ENCODE assay signal across 36 mouse cellular contexts in the genomic region with DNA sequence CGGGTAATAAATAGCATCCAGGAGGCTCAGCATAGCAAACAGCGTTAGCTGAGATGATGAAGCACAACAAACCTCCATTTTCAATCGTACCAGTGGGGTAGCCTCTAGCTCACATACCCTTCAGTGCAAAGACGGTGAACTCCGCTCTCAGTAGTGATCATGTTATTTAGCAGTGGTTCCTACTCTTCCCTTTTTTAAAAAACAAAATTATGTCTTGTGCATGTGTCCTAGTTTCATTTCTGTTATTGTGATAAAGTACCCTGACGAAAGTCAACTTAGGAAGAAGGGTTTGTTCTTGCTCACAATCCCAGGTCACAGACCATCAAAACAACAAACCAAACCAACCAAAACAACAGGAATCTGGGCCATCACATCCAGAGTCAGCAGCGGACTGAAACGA. TPM values are rescaled to one million over a fixed set of nuclear protein-coding genes. Genes with fewer than 3 reads are reported as not detected.
DNase-seq lines count a peak whose midpoint lies in the region; ATAC-seq and TF ChIP-seq lines count a peak whose summit lies in the region.
"Had no signal": no experiment of that assay in that cellular context is flagged by ENCODE, and none has a peak within 500 bp of the region (broad histone marks: within the 10 kb centered on the region; RNA-seq: fewer than 3 reads in every experiment).

No protein-coding gene starts in this region.

- H3K27me3 ChIP-seq in heart, adult 2 months (ENCODE audit: control insufficient read depth, insufficient read depth, low read length) = no peaks in the 10 kb centered on the region
- H3K27me3 ChIP-seq in testis, adult 2 months (ENCODE audit: control insufficient read depth, insufficient read depth, low read length) = no peaks in the 10 kb centered on the region
- no peaks in the 10 kb centered on the region for H3K27me3 ChIP-seq in midbrain, embryonic 16.5 days (ENCODE audit: control insufficient read depth, insufficient read depth, low read depth, low read length)
- H3K27me3 ChIP-seq: CH12.LX; embryonic facial prominence, embryonic 12.5 days; embryonic facial prominence, embryonic 15.5 days; heart, embryonic 13.5 days; Patski had no signal

- H3K4me3 ChIP-seq in heart, adult 2 months = no peak overlapping the region
- H3K4me3 ChIP-seq in testis, adult 2 months (ENCODE audit: control insufficient read depth, low read depth, low read length) = no peak overlapping the region
- no peak overlapping the region for H3K4me3 ChIP-seq in midbrain, embryonic 16.5 days (ENCODE audit: low read depth, low read length)
- H3K4me3 ChIP-seq: embryonic facial prominence, embryonic 12.5 days; embryonic facial prominence, embryonic 15.5 days; heart, embryonic 10.5 days; heart, embryonic 13.5 days had no signal

- no peak for TF ChIP-seq CTCF in heart, adult 2 months (IDR thresholded peaks at IDR 0.05)
- no peak for TF ChIP-seq CTCF in testis, adult 2 months (IDR thresholded peaks at IDR 0.05; ENCODE audit: control insufficient read depth, insufficient read depth, insufficient replicate concordance, low read depth, low read length)

- no peak overlapping the region for H3K4me2 ChIP-seq in midbrain, embryonic 16.5 days (ENCODE audit: low read length)
- H3K4me2 ChIP-seq: embryonic facial prominence, embryonic 12.5 days; embryonic facial prominence, embryonic 15.5 days; heart, embryonic 13.5 days; hindbrain, embryonic 14.5 days had no signal

- ATAC-seq in granulocyte monocyte progenitor cell, adult 5-6 weeks (replicated peaks; ENCODE audit: poor library complexity, severe bottlenecking) = peak; percentile 62
- 0 out of 2 replicates have a peak, but pooled peaks have one; percentile 19 for ATAC-seq in monocyte, adult 5-6 weeks (replicated peaks; ENCODE audit: insufficient number of reproducible peaks, low FRiP score, low TSS enrichment, poor library complexity, severe bottlenecking)
- ATAC-seq in midbrain, embryonic 16.5 days = no peak
- ATAC-seq: forebrain, embryonic 14.5 days; forebrain, postnatal 0 days; hindbrain, postnatal 0 days; inflammation-experienced regulatory T-cells, adult 6 months; Patski had no signal

- peaks cover 23% of the 10 kb centered on the region for H3K4me1 ChIP-seq in heart, adult 2 months (ENCODE audit: control insufficient read depth, insufficient read depth, low read length)
- H3K4me1 ChIP-seq in testis, adult 2 months (ENCODE audit: control insufficient read depth, insufficient read depth, low read length) = peaks cover 4% of the 10 kb centered on the region; the same call in 1 of the 2 replicates
- H3K4me1 ChIP-seq in midbrain, embryonic 16.5 days (ENCODE audit: control insufficient read depth, insufficient read depth, low read length) = 0 out of 2 replicates have a peak, but pooled peaks cover 7% of the 10 kb centered on the region

- no peak for TF ChIP-seq EP300 in heart, adult 2 months (IDR thresholded peaks at IDR 0.05; ENCODE audit: insufficient read depth, low read depth, low read length)

- TF ChIP-seq POLR2A in heart, adult 2 months (IDR thresholded peaks at IDR 0.05; ENCODE audit: insufficient read depth, low read depth, low read length) = no peak
- TF ChIP-seq POLR2A in testis, adult 2 months (IDR thresholded peaks at IDR 0.05; ENCODE audit: control insufficient read depth, low read depth, low read length) = no peak

- 80% methylated on average over 8 of the region's 8 CpGs for WGBS in heart, adult 2 months
- 93% methylated on average over 8 of the region's 8 CpGs for WGBS in midbrain, embryonic 16.5 days

- H3K27ac ChIP-seq in heart, adult 2 months = peak overlapping the region; percentile 64
- H3K27ac ChIP-seq in testis, adult 2 months (ENCODE audit: control insufficient read depth, insufficient read depth, low read depth, low read length) = peak overlapping the region; percentile 1; the same call in 1 of the 2 replicates
- no peak overlapping the region for H3K27ac ChIP-seq in midbrain, embryonic 16.5 days (ENCODE audit: low read length)
- H3K27ac ChIP-seq: embryonic facial prominence, embryonic 12.5 days; embryonic facial prominence, embryonic 15.5 days; heart, embryonic 10.5 days; heart, embryonic 13.5 days; hindbrain, embryonic 14.5 days; hindbrain, postnatal 0 days had no signal

- intact Hi-C loops in heart, adult 2 months (cut with DNase I) = no loop called here

- peaks cover 2% of the 10 kb centered on the region; the same call in 1 of the 2 replicates for H3K79me2 ChIP-seq in heart, adult 2 months (replicated peaks; ENCODE audit: control insufficient read depth, insufficient read depth, low read length)

- no peaks in the 10 kb centered on the region for H3K9me3 ChIP-seq in midbrain, embryonic 16.5 days (replicated peaks; ENCODE audit: control insufficient read depth, low read length, poor library complexity, severe bottlenecking)
- H3K9me3 ChIP-seq: embryonic facial prominence, embryonic 12.5 days; embryonic facial prominence, embryonic 15.5 days; G1E; heart, embryonic 10.5 days; heart, embryonic 13.5 days had no signal

- no peak overlapping the region for H3K9ac ChIP-seq in heart, adult 2 months (ENCODE audit: low read depth, low read length)
- H3K9ac ChIP-seq in midbrain, embryonic 16.5 days (ENCODE audit: low read depth, low read length) = no peak overlapping the region
- H3K9ac ChIP-seq: embryonic facial prominence, embryonic 12.5 days; embryonic facial prominence, embryonic 15.5 days; forebrain, postnatal 0 days; heart, embryonic 13.5 days; hindbrain, embryonic 14.5 days had no signal

- DNase-seq in heart, adult 2 months = no peak
- no peak for DNase-seq in heart, adult 8-10 months (ENCODE audit: low spot score)
- no peak for DNase-seq in testis, postnatal 10 days (ENCODE audit: low spot score)
- no peak for DNase-seq in thymus, postnatal 14 days
- DNase-seq: adrenal gland, postnatal 10 days; adrenal gland, postnatal 36 days; B cell, adult 2 months; cerebellum, adult 11-12 months; cerebellum, adult 8-10 months; cerebellum, postnatal 10 days; cerebellum, postnatal 36 days; forebrain, postnatal 0 days; gastrocnemius, postnatal 10 days; gastrocnemius, postnatal 36 days; heart, adult 11 months; heart, postnatal 14 days; heart, postnatal 4 days had no signal

- H3K36me3 ChIP-seq in heart, adult 2 months (ENCODE audit: control insufficient read depth, insufficient read depth, low read length) = peaks cover 9% of the 10 kb centered on the region
- H3K36me3 ChIP-seq in testis, adult 2 months (ENCODE audit: control insufficient read depth, insufficient read depth, low read length) = no peaks in the 10 kb centered on the region
- H3K36me3 ChIP-seq in midbrain, embryonic 16.5 days (ENCODE audit: control insufficient read depth, insufficient read depth, low read length) = 0 out of 2 replicates have a peak, but pooled peaks cover 6% of the 10 kb centered on the region

RNA-seq across cellular contexts. Expression of gene Plekhm2, which starts 18.7 kb away (rescaled TPM):
- 100 to 1,000 TPM in 1 of 2 experiments, 10 to 100 TPM in 1; 95.2 to 126 TPM for total RNA-seq in heart, adult 2 months (2021)
- 111 and 144 TPM in 2 replicates for polyA plus RNA-seq in heart, adult 2 months (2012; rRNA removed)
- total RNA-seq in heart, adult 8-10 months (2022) = 100 to 1,000 TPM; 113 to 133 (median 117) TPM
- 73.3 and 76.3 TPM in 2 replicates for polyA plus RNA-seq in testis, adult 2 months (2012; rRNA removed)
- total RNA-seq in granulocyte monocyte progenitor cell, adult 5-6 weeks (2014; fragmentation: Nextera tagmentation) = 11.5 and 17.0 TPM in 2 replicates
- total RNA-seq in granulocyte monocyte progenitor cell, adult 5-6 weeks (2017) = 7.2 and 11.2 TPM in 2 replicates
- 14.4 to 16.5 TPM (median 15.7 TPM) in 3 replicates for total RNA-seq in monocyte, adult 5-6 weeks (2017)
- 7.9 and 8.4 TPM in 2 replicates for polyA plus RNA-seq in midbrain, embryonic 16.5 days (2015; fragmentation: Nextera tagmentation; extraction: Ambion mirVana)

RNA-seq across cellular contexts. Expression of gene Slc25a34, which starts 22.4 kb away (rescaled TPM):
- total RNA-seq in heart, adult 2 months (2021) = 100 to 1,000 TPM; 118 to 132 TPM
- polyA plus RNA-seq in heart, adult 2 months (2012; rRNA removed) = 183 and 258 TPM in 2 replicates
- total RNA-seq in heart, adult 8-10 months (2022) = 100 to 1,000 TPM; 124 to 157 (median 144) TPM
- polyA plus RNA-seq in testis, adult 2 months (2012; rRNA removed) = 2.2 and 2.9 TPM in 2 replicates
- not detected in 2 replicates for total RNA-seq in granulocyte monocyte progenitor cell, adult 5-6 weeks (2014; fragmentation: Nextera tagmentation)
- not detected in 2 replicates for total RNA-seq in granulocyte monocyte progenitor cell, adult 5-6 weeks (2017)
- not detected in 3 replicates for total RNA-seq in monocyte, adult 5-6 weeks (2017)
- 0.27 and 0.45 TPM in 2 replicates for polyA plus RNA-seq in midbrain, embryonic 16.5 days (2015; fragmentation: Nextera tagmentation; extraction: Ambion mirVana)
- polyA plus RNA-seq: embryonic facial prominence, embryonic 12.5 days; forebrain, embryonic 11.5 days; forebrain, embryonic 14.5 days; G1E; hindbrain, embryonic 11.5 days; hindbrain, embryonic 14.5 days had no signal

RNA-seq across cellular contexts. Expression of gene Tmem82, which starts 27.6 kb away (rescaled TPM):
- total RNA-seq in heart, adult 2 months (2021) = 10 to 100 TPM; 16.5 to 20.2 TPM
- polyA plus RNA-seq in heart, adult 2 months (2012; rRNA removed) = 35.5 and 36.6 TPM in 2 replicates
- total RNA-seq in heart, adult 8-10 months (2022) = 10 to 100 TPM; 15.0 to 19.3 (median 16.5) TPM
- 3.5 and 3.9 TPM in 2 replicates for polyA plus RNA-seq in testis, adult 2 months (2012; rRNA removed)
- 1.7 and 3.8 TPM in 2 replicates for total RNA-seq in granulocyte monocyte progenitor cell, adult 5-6 weeks (2014; fragmentation: Nextera tagmentation)
- total RNA-seq in granulocyte monocyte progenitor cell, adult 5-6 weeks (2017) = 0.72 TPM in 1 of 2 replicates, not detected in the other
- not detected in 3 replicates for total RNA-seq in monocyte, adult 5-6 weeks (2017)
- polyA plus RNA-seq in midbrain, embryonic 16.5 days (2015; fragmentation: Nextera tagmentation; extraction: Ambion mirVana) = 0.14 and 0.43 TPM in 2 replicates
- polyA plus RNA-seq: forebrain, embryonic 14.5 days; G1E; hindbrain, embryonic 14.5 days had no signal

RNA-seq across cellular contexts. Expression of gene Rsc1a1, which starts 39.4 kb away (rescaled TPM):
- total RNA-seq in heart, adult 2 months (2021) = not detected
- polyA plus RNA-seq in heart, adult 2 months (2012; rRNA removed) = 4.6 and 8.8 TPM in 2 replicates
- total RNA-seq in heart, adult 8-10 months (2022) = 1 to 10 TPM in 2 of 4 experiments, not detected in 2; 1.2 to 4.0 TPM
- 3.6 and 4.1 TPM in 2 replicates for polyA plus RNA-seq in testis, adult 2 months (2012; rRNA removed)
- total RNA-seq in granulocyte monocyte progenitor cell, adult 5-6 weeks (2014; fragmentation: Nextera tagmentation) = 6.8 and 15.2 TPM in 2 replicates
- 9.5 and 11.3 TPM in 2 replicates for total RNA-seq in granulocyte monocyte progenitor cell, adult 5-6 weeks (2017)
- 7.4 TPM in 1 of 3 replicates, not detected in the others for total RNA-seq in monocyte, adult 5-6 weeks (2017)
- polyA plus RNA-seq in midbrain, embryonic 16.5 days (2015; fragmentation: Nextera tagmentation; extraction: Ambion mirVana) = 1.7 TPM in 1 of 2 replicates, not detected in the other
- total RNA-seq: adrenal gland, adult 18-20 months; heart, postnatal 14 days had no signal
- polyA plus RNA-seq: embryonic facial prominence, embryonic 12.5 days; embryonic facial prominence, embryonic 15.5 days; heart, embryonic 16.5 days; hindbrain, embryonic 14.5 days; hindbrain, postnatal 0 days; inflammation-experienced regulatory T-cells, adult 6 months had no signal

RNA-seq across cellular contexts. Expression of gene Fblim1, which starts 40.1 kb away (rescaled TPM):
- 100 to 1,000 TPM; 236 to 263 TPM for total RNA-seq in heart, adult 2 months (2021)
- 297 and 303 TPM in 2 replicates for polyA plus RNA-seq in heart, adult 2 months (2012; rRNA removed)
- 100 to 1,000 TPM; 221 to 281 (median 251) TPM for total RNA-seq in heart, adult 8-10 months (2022)
- polyA plus RNA-seq in testis, adult 2 months (2012; rRNA removed) = 3.1 and 4.4 TPM in 2 replicates
- 0.11 and 0.36 TPM in 2 replicates for total RNA-seq in granulocyte monocyte progenitor cell, adult 5-6 weeks (2014; fragmentation: Nextera tagmentation)
- total RNA-seq in granulocyte monocyte progenitor cell, adult 5-6 weeks (2017) = not detected in 2 replicates
- total RNA-seq in monocyte, adult 5-6 weeks (2017) = not detected in 3 replicates
- 35.6 and 37.8 TPM in 2 replicates for polyA plus RNA-seq in midbrain, embryonic 16.5 days (2015; fragmentation: Nextera tagmentation; extraction: Ambion mirVana)
- polyA plus RNA-seq: G1E had no signal

Comparison
In these comparisons a context has a peak if more than half of its experiments do, and no peak if none do; other contexts are left out.
1. RNA of gene Slc25a34, which starts 22.4 kb away (total RNA-seq): 124 to 157 TPM in heart, adult 8-10 months and 118 to 132 TPM in heart, adult 2 months; not detected in granulocyte monocyte progenitor cell, adult 5-6 weeks and not detected in monocyte, adult 5-6 weeks; every median in the first group is over 100 times any median in the second.